Mouse (Mus musculus): Measurements from ENCODE around the gene Asb18. TPM values are rescaled to one million over a fixed set of nuclear protein-coding genes. Genes with fewer than 3 reads are reported as not detected.
A peak's percentile ranks its signal among the peaks of the same experiment; 100 is the strongest.

Gene Asb18
- polyA plus RNA-seq, 1 experiment from 2014 or later = not detected

DNA sequence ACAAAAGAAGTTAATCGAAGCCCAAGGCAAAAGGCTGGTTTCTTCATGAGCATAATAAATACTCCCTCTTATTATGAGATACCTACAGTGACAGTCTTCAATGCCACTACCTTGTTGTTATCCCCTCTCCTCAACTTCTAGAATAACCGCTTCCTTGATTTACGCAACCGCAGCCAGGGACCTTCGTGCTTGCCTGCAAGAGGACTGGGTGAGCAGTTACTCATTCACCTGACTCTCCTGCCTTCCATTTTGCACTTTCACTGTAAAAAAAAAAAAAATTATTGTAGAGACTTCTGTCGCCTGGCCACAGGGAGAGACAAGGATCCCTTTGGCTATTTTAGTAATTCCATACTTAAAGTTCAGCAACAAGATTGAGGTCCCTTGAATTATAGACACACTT is 81.4 kb downstream of the Asb18 start:
- 49% methylated on average over 6 of the region's 6 CpGs for WGBS (ENCODE audit: insufficient replicate concordance)
- no peak for ATAC-seq
- TF ChIP-seq EP300 (IDR thresholded peaks at IDR 0.05; ENCODE audit: low read depth) (no peak), CTCF (IDR thresholded peaks at IDR 0.05; ENCODE audit: low read depth) (no peak)

DNA sequence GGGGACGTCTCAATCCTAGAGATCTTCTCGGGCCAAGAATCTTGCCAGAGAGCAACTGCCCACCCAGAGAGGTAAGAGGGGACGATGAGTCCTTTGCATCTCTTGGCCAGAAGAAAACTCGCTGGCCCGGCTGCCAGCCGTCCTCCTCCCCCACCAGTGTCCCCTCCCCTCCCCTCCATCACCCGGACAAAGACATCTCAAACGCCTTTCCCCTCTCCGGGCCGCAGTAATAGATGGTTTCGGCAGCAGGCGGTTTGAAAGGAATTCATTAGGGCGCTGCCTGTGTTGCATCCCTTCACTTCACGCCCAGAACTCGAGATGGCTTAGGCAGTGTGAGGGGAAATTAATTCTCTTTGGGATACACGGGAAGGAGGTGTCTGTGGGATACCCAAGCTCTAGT is 81.8 kb downstream of the Asb18 start:
- WGBS (ENCODE audit: insufficient replicate concordance) = 45% methylated on average over 16 of the region's 16 CpGs
- H3K27me3 ChIP-seq (ENCODE audit: insufficient read depth, low read length) = peaks cover 97% of the 10 kb centered on the region
- H3K9me3 ChIP-seq (ENCODE audit: low read length) = no peaks in the 10 kb centered on the region
- no peak overlapping the region for H3K9ac ChIP-seq (replicated peaks)
- peaks cover 11% of the 10 kb centered on the region for H3K4me1 ChIP-seq (ENCODE audit: insufficient read depth)
- H3K27ac ChIP-seq (ENCODE audit: low read depth) = no peak overlapping the region
- H3K4me3 ChIP-seq (ENCODE audit: low read depth, low read length) = no peak overlapping the region
- H3K36me3 ChIP-seq (replicated peaks; ENCODE audit: insufficient read depth, low read length) = no peaks in the 10 kb centered on the region
- TF ChIP-seq CTCF (IDR thresholded peaks at IDR 0.05; ENCODE audit: low read depth) (no peak), EP300 (IDR thresholded peaks at IDR 0.05; ENCODE audit: low read depth) (no peak)
- DNase-seq (no peak), ATAC-seq (no peak)
- H3K4me2 ChIP-seq (ENCODE audit: low read depth, low read length) = no peak overlapping the region

More for the DNA sequence above, 81.4 kb downstream of the Asb18 start:
- no peaks in the 10 kb centered on the region for H3K36me3 ChIP-seq (replicated peaks; ENCODE audit: insufficient read depth, low read length)
- no peaks in the 10 kb centered on the region for H3K9me3 ChIP-seq (ENCODE audit: low read length)
- no peak overlapping the region for H3K27ac ChIP-seq (ENCODE audit: low read depth)
- H3K4me3 ChIP-seq (ENCODE audit: low read depth, low read length) = no peak overlapping the region
- DNase-seq = no peak
- H3K27me3 ChIP-seq (ENCODE audit: insufficient read depth, low read length) = peaks cover 93% of the 10 kb centered on the region
- H3K4me1 ChIP-seq (ENCODE audit: insufficient read depth) = peaks cover 11% of the 10 kb centered on the region
- no peak overlapping the region for H3K9ac ChIP-seq (replicated peaks)
- H3K4me2 ChIP-seq (ENCODE audit: low read depth, low read length) = no peak overlapping the region

DNA sequence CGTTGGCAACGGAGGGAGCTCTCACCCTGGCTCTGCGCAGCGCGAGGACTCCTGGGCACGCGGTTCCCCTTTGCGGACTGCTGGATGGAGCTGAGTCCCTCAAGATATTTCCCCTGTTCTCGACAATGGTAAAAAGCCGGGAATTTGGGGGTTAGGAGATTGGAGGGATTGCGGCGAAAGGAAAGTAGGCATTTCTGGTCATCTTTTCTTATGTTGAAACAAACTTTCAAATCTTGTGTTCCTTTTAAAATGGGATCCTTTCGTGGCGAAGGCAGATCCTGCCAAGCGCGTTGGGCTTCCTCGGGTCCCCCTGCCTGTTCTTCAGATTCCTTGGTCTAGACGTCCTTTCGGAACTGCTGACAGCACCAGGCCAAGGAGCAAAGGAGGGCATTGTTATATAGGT is 82.4 kb downstream of the Asb18 start:
- Histone ChIP-seq H3K9ac (replicated peaks) (no peak overlapping the region), H3K4me3 (ENCODE audit: low read depth, low read length) (no peak overlapping the region), H3K36me3 (replicated peaks; ENCODE audit: insufficient read depth, low read length) (no peaks in the 10 kb centered on the region), H3K27ac (ENCODE audit: low read depth) (no peak overlapping the region), H3K9me3 (ENCODE audit: low read length) (no peaks in the 10 kb centered on the region), H3K4me2 (ENCODE audit: low read depth, low read length) (no peak overlapping the region), H3K27me3 (ENCODE audit: insufficient read depth, low read length) (peaks cover 98% of the 10 kb centered on the region), H3K4me1 (ENCODE audit: insufficient read depth) (peaks cover 11% of the 10 kb centered on the region)
- ATAC-seq = no peak
- no peak for DNase-seq
- WGBS (ENCODE audit: insufficient replicate concordance) = 41% methylated on average over 19 of the region's 19 CpGs
- TF ChIP-seq CTCF (IDR thresholded peaks at IDR 0.05; ENCODE audit: low read depth) (no peak), EP300 (IDR thresholded peaks at IDR 0.05; ENCODE audit: low read depth) (no peak)

DNA sequence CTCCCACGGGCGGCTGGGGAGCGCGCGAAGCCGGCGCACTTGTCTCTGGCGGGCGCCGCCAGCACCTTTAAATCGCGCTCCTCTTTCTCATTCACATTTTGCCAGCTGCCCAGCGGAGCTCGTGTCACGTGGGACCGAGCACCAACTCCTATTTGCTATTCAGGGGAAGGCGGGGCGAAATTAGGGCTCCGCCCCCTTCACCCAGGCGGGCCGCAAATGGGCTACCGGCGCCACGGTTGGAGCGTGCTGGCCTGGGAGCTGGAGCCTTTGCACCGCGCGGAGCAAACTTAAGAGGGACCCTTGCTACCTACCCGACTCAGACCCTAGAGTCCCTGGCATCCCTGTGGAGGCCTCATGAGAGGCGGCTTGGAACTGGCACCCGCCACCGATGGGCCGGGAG is 83.3 kb downstream of the Asb18 start, which contains the start of gene Gbx2:
Gene Gbx2, minus strand, starts transcription at position 60 of the 400 bp plus-strand sequence.
- H3K27ac ChIP-seq (ENCODE audit: low read depth) = no peak within 1 kb of the TSS
- H3K4me3 ChIP-seq (ENCODE audit: low read depth, low read length) = peak within 1 kb of the TSS; percentile 39
- no peaks in the 10 kb centered on the region for H3K36me3 ChIP-seq (replicated peaks; ENCODE audit: insufficient read depth, low read length)
- peaks cover 11% of the 10 kb centered on the region for H3K4me1 ChIP-seq (ENCODE audit: insufficient read depth)
- H3K9me3 ChIP-seq (ENCODE audit: low read length) = no peaks in the 10 kb centered on the region
- 5% methylated on average over 33 of the region's 33 CpGs for WGBS (ENCODE audit: insufficient replicate concordance)
- ATAC-seq (peak; percentile 40; the same call in 1 of the 2 replicates), DNase-seq (peak; percentile 70)
- TF ChIP-seq CTCF (IDR thresholded peaks at IDR 0.05; ENCODE audit: low read depth) (no peak), EP300 (IDR thresholded peaks at IDR 0.05; ENCODE audit: low read depth) (no peak)
- H3K4me2 ChIP-seq (ENCODE audit: low read depth, low read length) = peak within 1 kb of the TSS; percentile 66
- no peak within 1 kb of the TSS for H3K9ac ChIP-seq (replicated peaks)
- H3K27me3 ChIP-seq (ENCODE audit: insufficient read depth, low read length) = peaks cover 98% of the 10 kb centered on the region

DNA sequence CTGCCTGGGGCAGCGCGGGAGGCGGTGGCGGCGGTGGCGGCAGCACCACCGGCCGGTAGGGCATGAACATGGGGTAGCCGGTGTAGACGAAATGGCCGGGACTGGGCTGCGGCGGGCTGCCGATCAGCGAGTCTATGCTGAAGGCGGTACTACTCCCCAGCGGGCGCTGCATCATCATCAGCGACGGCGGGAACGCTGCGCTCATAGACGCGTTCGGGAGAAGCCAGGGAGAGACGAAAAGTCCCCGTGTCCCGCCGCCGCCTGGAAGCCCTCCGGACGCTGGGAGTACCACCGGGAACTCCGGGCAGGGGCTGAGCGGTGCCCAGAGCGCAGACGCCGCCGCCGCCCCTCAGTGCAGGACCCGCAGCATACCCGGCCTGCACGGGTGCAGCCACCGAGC is 83.9 kb downstream of the Asb18 start:
- Histone ChIP-seq H3K9ac (replicated peaks) (no peak overlapping the region), H3K36me3 (replicated peaks; ENCODE audit: insufficient read depth, low read length) (no peaks in the 10 kb centered on the region), H3K4me1 (ENCODE audit: insufficient read depth) (peaks cover 11% of the 10 kb centered on the region), H3K27ac (ENCODE audit: low read depth) (no peak overlapping the region), H3K4me2 (ENCODE audit: low read depth, low read length) (peak overlapping the region; percentile 66), H3K27me3 (ENCODE audit: insufficient read depth, low read length) (peaks cover 98% of the 10 kb centered on the region), H3K4me3 (ENCODE audit: low read depth, low read length) (peak overlapping the region; percentile 39), H3K9me3 (ENCODE audit: low read length) (no peaks in the 10 kb centered on the region)
- no peak for DNase-seq
- no peak for ATAC-seq
- TF ChIP-seq CTCF (IDR thresholded peaks at IDR 0.05; ENCODE audit: low read depth) = no peak
- TF ChIP-seq EP300 (IDR thresholded peaks at IDR 0.05; ENCODE audit: low read depth) = no peak
- under 1% methylated on average over 44 of the region's 45 CpGs for WGBS (ENCODE audit: insufficient replicate concordance)

DNA sequence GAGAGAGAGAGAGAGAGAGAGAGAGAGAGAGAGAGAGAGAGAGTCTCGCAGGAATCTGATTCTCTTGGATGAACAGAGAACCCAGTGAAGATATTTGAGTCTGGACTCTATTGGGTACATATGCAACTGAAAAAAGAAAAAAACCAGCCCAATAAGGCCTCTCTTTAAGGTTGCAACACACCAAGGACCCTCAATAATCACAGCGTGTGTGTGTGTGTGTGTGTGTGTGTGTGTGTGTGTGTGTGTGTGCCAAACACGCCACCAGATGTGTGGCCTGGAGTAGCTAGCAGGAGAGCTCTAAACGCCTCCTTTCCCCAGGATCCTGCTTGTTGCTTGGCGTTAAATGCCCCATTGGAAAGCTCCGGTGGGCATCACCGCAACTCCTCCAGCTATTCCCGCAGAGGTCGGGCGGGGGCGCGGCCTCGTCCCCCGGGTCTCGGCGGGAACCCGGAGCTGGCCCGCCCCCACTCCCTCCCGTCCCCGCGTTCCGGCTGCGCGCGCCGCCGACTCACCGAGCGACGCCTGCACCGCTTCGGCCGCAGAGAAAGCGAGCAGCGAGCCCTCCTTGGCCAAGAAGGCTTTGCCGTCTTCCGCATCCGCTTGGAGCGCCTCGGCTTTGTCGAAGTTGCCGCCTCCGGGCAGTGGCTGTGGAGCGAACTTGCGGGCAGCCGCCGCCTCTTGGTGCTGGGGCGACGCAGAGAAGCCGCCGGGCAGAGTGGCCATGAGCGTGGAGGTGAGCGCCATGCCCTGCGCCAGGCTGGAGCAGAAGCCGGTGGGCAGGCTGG is 84.6 kb downstream of the Asb18 start:
- no peaks in the 10 kb centered on the region for H3K36me3 ChIP-seq (replicated peaks; ENCODE audit: insufficient read depth, low read length)
- under 1% methylated on average over 35 of the region's 55 CpGs for WGBS (ENCODE audit: insufficient replicate concordance)
- DNase-seq (no peak), ATAC-seq (no peak)
- H3K27me3 ChIP-seq (ENCODE audit: insufficient read depth, low read length) = peaks cover 98% of the 10 kb centered on the region
- no peak overlapping the region for H3K27ac ChIP-seq (ENCODE audit: low read depth)
- no peak for TF ChIP-seq EP300 (IDR thresholded peaks at IDR 0.05; ENCODE audit: low read depth)
- TF ChIP-seq CTCF (IDR thresholded peaks at IDR 0.05; ENCODE audit: low read depth) = no peak
- H3K4me1 ChIP-seq (ENCODE audit: insufficient read depth) = peaks cover 11% of the 10 kb centered on the region
- peak overlapping the region; percentile 66 for H3K4me2 ChIP-seq (ENCODE audit: low read depth, low read length)
- no peaks in the 10 kb centered on the region for H3K9me3 ChIP-seq (ENCODE audit: low read length)
- no peak overlapping the region for H3K9ac ChIP-seq (replicated peaks)
- H3K4me3 ChIP-seq (ENCODE audit: low read depth, low read length) = peak overlapping the region; percentile 39

All from liver, postnatal 0 days (tissue).